Mouse (Mus musculus) liver, embryonic 14 days (tissue): ENCODE measurements around the gene Defb19. TPM values are rescaled to one million over a fixed set of nuclear protein-coding genes. Genes with fewer than 3 reads are reported as not detected.

Experiments used
- polyA plus RNA-seq: library from polyadenylated mRNA; depleted of rRNA; stranded (reverse); fragments of >200 nt; gene quantifications from 2 replicates; pipeline ENCODE4 v1.2.3, GENCODE M21; 2012; rRNA removed

Gene Defb19
- not detected in 2 replicates for polyA plus RNA-seq

DNA sequence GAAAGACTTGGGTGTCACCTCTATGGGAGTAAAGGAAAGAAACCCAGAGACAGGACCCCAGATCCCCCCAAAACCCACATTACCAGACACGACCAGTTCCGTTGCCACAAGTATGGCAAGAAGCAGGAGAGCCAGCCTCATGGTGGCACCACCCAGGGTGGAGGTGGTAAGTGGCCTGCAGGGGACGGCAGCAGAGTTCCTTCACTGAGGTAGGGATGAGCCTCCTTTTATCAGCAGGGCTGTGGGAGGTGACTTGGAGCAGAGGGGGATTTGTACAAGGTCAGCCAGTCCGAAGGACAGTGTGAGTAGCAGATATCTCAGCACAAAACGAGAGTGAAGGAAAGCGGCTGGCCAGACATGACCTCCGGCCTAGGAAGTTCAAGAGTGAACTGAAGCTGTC lies at the start of gene Defb19:
Defb19 (minus strand) TSS at position 206 of the 400 bp plus-strand sequence.

DNA sequence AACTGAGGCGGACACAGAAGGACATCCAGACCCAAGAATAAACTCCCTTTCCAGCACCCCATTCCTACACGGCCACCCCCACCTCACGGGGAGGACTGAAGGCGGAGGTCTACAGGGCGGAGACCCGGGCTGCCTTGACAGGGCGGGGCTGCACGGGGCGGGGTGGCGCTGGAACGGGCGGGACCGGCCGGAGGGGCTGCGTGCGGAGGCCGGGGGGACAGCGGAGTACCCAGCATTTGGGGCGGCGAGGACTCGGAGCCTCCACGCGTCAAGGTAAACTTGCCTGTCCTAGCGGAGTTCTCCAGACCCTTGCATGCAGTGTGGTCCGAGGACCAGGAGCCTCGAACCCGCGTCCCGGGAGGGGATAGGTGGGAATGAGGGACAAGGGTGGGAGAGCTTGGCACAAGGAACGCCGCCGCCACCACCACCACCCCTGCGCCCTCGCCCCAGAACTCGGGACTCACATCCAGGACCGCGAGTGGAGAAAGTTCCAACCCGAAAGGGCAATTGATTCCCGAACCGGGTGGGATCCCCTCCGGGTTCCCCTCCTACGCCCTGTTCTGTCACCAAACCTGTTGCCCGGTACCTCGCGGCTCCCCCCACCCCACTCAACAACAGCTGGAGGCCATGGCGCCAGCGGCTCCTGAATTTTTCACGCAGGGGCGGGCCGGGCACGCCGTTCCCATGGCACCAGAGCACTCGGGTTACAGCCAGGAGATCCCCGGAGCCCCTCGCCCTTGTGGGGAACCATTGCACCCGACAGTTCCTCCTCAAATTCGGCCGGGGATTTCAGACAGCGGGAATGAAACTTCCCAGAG lies 46.9 kb upstream of the Defb19 start, which contains the start of gene Rem1:
Rem1 (plus strand) TSS at position 178 of the 818 bp plus-strand sequence.

DNA sequence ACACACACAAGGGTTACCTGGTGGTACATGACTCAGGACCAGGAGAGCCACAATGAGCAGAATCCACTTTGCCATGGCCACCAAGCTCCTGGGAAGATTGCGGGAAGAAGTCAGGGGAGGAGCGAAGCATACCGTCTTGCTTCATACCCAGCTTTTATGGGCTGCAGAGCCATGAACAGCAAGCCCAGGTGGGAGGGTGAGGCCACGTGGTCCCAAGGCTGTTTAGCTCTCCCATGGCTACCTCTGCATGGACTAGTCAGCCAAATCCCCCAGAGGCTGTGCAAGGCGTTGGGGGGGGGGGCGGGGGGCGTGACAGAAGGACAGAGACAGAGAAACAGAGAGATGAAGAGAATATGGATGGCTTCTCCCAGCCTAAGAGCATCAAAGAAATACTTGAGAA lies 42.8 kb upstream of the Defb19 start, which contains the start of gene Defb25:
Defb25 (minus strand) TSS at position 101 of the 400 bp plus-strand sequence.

DNA sequence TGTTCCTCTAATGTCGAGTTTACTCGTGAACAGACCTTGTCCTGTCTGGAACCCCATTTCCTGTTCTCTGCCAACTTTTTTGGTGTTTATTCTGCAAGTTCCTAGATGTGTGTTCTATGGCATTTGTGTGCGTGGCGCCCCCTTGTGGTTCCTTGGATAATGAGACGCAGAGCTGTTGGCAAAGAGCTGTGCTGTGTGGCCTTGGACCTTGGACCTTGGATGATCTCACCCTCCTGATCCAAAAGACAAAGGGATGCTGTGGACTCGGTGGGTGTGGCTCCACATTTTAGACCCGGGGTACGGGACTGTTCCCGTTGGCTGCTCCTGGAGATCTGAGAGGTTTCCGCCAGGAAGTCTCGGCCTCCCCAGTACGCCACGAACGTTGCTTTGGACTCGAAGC lies 23.9 kb upstream of the Defb19 start, which contains the start of gene Defb36:
Defb36 (plus strand) TSS at position 271 of the 400 bp plus-strand sequence.

DNA sequence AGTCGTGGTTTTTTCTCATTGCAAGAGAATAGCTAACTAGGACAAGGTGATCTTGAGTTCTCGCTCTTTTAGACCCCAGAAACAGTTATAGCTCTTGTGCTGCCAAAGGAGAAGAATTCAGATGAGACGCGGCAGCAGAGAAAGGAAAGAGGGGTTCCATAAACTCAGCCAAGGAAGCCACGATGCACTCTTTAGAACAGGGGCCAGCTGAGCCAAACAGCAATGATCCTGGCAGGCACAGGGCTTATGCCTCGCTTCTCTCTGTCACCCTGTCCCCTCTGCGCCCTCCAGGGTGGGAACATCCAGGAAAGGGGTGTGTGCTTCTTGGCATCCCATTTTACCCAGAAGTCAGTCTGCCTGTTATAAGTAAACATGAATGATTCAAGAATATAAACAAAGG lies 19.2 kb upstream of the Defb19 start, which contains the start of gene Defb45:
Defb45 (minus strand) TSS at position 101 of the 400 bp plus-strand sequence.

DNA sequence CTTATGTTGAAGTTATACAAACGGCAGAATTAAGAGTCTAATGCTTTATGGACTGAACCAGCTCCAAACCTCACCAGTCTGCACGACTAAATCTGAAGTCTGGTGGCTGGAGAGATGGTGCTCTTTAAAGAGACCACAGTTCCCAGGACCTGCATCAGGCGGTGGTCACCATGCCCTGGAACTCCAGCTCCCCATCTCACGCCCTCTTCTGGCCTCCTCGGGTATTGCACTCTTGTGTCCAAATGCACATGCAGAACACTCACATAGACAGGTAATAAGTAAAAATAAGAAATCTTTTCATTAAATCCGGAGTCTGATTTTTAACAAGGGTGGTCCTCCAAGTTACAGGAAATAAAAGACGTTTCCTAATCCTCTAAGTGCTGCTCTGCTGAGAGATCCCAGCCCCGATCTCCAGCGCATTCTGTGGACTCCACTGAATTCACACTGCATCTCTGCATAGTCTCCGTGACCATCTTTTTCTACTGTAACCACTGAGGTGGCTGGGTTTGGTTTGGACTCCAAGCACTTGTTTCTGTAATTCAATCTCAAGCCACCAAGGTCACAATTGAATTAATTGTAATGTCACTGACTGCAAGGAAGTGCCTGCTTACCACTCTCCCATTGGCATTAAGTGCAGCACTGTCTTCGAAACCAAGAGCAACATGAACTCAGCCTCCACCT lies 7.9 kb downstream of the Defb19 start, which contains the start of gene Defb21:
Defb21 (plus strand) TSS at position 631 of the 681 bp plus-strand sequence.

DNA sequence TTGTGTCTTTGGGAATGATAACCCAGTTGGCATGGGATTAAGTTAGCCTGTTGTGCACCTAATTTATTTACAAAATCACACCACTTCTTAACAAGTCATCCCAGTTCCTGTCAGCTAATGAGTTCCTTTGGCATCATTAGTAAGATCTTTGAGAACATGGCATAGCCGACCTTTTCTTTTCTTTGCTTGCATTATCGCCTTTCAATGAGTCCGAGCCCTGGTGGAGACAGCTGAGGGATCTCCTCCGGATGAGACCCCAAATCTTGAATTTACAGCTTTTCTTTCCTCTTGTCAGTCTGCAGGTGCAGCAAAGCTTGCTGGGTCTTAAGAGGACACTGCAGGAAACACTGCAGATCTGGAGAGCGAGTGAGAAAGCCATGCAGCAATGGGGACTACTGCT lies 11.1 kb downstream of the Defb19 start, which contains the start of gene Gm17416:
Gm17416 (plus strand) TSS at position 301 of the 400 bp plus-strand sequence.

DNA sequence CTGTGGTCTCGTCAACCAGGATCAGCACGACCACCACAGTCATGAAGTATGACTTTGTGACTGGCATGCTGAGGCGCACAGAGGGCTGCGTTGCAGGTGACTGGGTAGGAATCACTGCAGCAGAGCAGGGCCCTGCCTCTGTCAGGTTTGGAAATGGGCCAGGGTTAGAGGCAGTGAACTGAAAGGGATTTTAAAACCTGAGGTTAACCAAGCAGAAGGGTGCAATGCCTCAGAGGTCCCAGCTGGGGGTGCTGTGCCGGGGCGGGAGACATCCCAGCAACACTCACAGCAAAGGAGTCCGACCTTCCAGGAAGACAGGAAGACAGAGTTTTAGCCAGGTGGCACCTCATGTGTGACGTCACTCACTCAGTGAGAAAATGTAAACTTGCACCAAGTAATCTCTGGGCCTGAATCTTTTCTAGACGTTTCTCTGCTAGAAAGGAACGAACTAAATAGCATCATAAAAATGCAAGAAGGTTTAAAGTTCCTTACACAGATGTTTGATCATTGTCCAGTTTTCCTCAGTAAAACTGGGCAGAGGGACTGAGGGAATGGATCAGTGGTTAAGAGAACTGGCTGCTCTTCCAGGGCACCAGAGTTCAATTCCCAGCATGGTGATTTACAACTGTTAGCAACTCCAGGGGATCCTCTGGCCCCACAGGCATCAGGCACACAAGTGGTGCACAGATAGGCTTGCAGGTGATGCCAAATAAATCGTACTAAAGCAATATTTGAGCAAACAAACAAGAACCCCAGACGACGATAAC lies 40.0 kb downstream of the Defb19 start, which contains the start of gene Defb29:
Defb29 (minus strand) TSS at position 155 of the 767 bp plus-strand sequence.

Other genes with a start within 250 kb of the Defb19 start
- gene Rbck1, start 247.7 kb downstream of the Defb19 start, polyA plus RNA-seq, result 42.7 and 45.8 TPM in 2 replicates
- 0.77 and 1.8 TPM in 2 replicates for gene Trib3, start 236.3 kb downstream of the Defb19 start, polyA plus RNA-seq
- not detected in 2 replicates for gene Nrsn2, start 203.7 kb downstream of the Defb19 start, polyA plus RNA-seq
- gene Sox12, start 182.2 kb downstream of the Defb19 start, polyA plus RNA-seq, result 4.1 and 4.3 TPM in 2 replicates
- gene Zcchc3, start 165.3 kb downstream of the Defb19 start, polyA plus RNA-seq, result 8.2 and 10.2 TPM in 2 replicates
- gene 6820408C15Rik, start 164.7 kb downstream of the Defb19 start, polyA plus RNA-seq, result 0.20 and 0.24 TPM in 2 replicates
- not detected in 2 replicates for gene Defb23, start 115.7 kb downstream of the Defb19 start, polyA plus RNA-seq
- gene Defb20, start 103.2 kb downstream of the Defb19 start, polyA plus RNA-seq, result not detected in 2 replicates
- gene Defb22, start 90.2 kb downstream of the Defb19 start, polyA plus RNA-seq, result not detected in 2 replicates
- gene Defb26, start 68.6 kb downstream of the Defb19 start, polyA plus RNA-seq, result not detected in 2 replicates
- gene Defb28, start 62.1 kb downstream of the Defb19 start, polyA plus RNA-seq, result not detected in 2 replicates
- gene Defb29, start 40.2 kb downstream of the Defb19 start, polyA plus RNA-seq, result not detected in 2 replicates
- not detected in 2 replicates for gene Gm17416, start 11.0 kb downstream of the Defb19 start, polyA plus RNA-seq
- not detected in 2 replicates for gene Defb21, start 7.6 kb downstream of the Defb19 start, polyA plus RNA-seq
- not detected in 2 replicates for gene Defb45, start 19.1 kb upstream of the Defb19 start, polyA plus RNA-seq
- gene Defb36, start 24.0 kb upstream of the Defb19 start, polyA plus RNA-seq, result not detected in 2 replicates
- 0.24 TPM in 1 of 2 replicates, not detected in the other for gene Defb25, start 42.7 kb upstream of the Defb19 start, polyA plus RNA-seq
- 0.46 and 0.52 TPM in 2 replicates for gene Rem1, start 46.6 kb upstream of the Defb19 start, polyA plus RNA-seq
- gene H13, start 89.1 kb upstream of the Defb19 start, polyA plus RNA-seq, result 26.2 and 27.6 TPM in 2 replicates
- 10.0 and 11.0 TPM in 2 replicates for gene Mcts2, start 106.7 kb upstream of the Defb19 start, polyA plus RNA-seq
- 41.7 and 43.3 TPM in 2 replicates for gene Id1, start 155.9 kb upstream of the Defb19 start, polyA plus RNA-seq
- 0.58 and 0.84 TPM in 2 replicates for gene Cox4i2, start 173.9 kb upstream of the Defb19 start, polyA plus RNA-seq